Mouse (Mus musculus) kidney, embryonic 15.5 days (tissue): ENCODE measurements at regions not wholly inside any gene's neighbourhood (a gene's known extent, or its start where the extent isn't known, plus 50 kb on each side); places are given as distances from the start of the nearest gene placed in this dataset.
"Not testable (repeated sequence)": the region's sequence is repeated elsewhere in the genome, so short reads cannot be mapped to it uniquely, and the experiment has no call there.

Source experiments
- ATAC-seq: fragments of 200-750 bp; cut with Nextera tagmentation; replicated peaks from 2 replicates; pipeline ENCODE4 v1.8.0; 2017; ENCODE audit warnings: moderate TSS enrichment; ENCODE audit not compliant: low FRiP score
- H3K27ac ChIP-seq: fragments of 300-500 bp; sonication (generic); 2 replicates; pipeline ENCODE4 v1.5.1; 2015; ENCODE audit warnings: mild to moderate bottlenecking, inconsistent platforms
- H3K27me3 ChIP-seq: fragments of 300-500 bp; sonication (generic); 2 replicates; pipeline ENCODE4 v1.6.1; 2015; ENCODE audit warnings: inconsistent platforms
- H3K36me3 ChIP-seq: fragments of 300-500 bp; sonication (generic); 2 replicates; pipeline ENCODE4 v1.6.1; 2015; ENCODE audit warnings: inconsistent platforms
- H3K4me1 ChIP-seq: fragments of 300-500 bp; sonication (generic); 2 replicates; pipeline ENCODE4 v1.6.1; 2015; ENCODE audit warnings: inconsistent platforms
- H3K4me2 ChIP-seq: fragments of 300-500 bp; sonication (generic); 2 replicates; pipeline ENCODE4 v1.6.1; 2015; ENCODE audit warnings: moderate library complexity, mild to moderate bottlenecking, inconsistent platforms
- H3K4me3 ChIP-seq: fragments of 300-500 bp; sonication (generic); replicated peaks from 2 replicates; pipeline ENCODE4 v1.5.1; 2015; ENCODE audit warnings: mild to moderate bottlenecking, inconsistent platforms
- H3K9ac ChIP-seq: fragments of 300-500 bp; sonication (generic); 2 replicates; pipeline ENCODE4 v1.6.1; 2015; ENCODE audit warnings: mild to moderate bottlenecking, inconsistent platforms
- H3K9me3 ChIP-seq: fragments of 300-500 bp; sonication (generic); replicated peaks from 2 replicates; pipeline ENCODE4 v1.6.1; 2016; ENCODE audit warnings: inconsistent platforms
- WGBS: fragments of 180-500 bp; shearing (Covaris S2); methylation state at CpG from one replicate; pipeline ENCODE4 v1.1.7; 2015; ENCODE audit warnings: mixed read lengths; 5-methylcytosine and 5-hydroxymethylcytosine counted together

DNA sequence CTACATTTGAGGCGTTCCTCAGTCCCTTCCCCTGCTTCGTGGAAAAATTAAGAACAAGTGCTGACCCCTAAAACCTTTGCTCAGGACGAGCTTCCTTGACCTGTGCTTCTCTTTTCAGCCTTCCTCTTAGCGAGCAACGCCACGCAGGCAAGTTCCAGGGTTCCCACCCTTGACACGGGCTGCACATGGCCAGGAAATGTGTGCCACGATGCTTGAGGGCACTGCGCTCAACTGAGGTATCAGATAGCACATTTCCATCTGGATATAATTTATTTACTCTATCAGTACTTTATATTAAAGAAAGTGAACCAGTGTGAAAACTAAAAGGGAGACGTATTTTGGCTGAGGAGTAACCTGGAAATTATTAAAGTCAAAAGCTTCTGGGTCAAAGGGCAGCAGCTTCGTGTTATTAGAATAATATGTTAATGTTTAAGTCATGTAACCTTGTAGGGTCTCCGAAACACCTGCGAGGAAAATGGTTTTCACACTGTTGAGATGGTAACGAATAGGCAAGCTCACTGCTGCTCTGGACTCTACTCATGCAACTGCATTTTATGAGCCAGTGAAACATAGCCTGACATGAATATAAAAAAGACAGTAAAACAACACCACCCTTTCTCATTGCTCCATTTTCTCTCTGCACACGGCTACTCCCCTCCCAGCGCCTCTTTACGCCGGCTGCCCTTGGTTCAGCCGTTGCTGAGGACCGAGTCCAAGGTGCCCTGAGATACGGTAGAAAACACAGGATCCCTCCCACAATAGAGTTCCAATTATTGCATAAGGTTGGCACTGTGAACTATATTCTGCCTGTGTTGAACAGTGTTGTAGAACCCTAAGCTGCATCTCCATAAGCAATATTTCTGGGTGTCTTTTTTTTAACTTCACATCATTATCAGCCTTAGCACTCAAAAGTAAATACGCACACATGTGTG lies 204.9 kb upstream of the Intu start:
- Histone ChIP-seq H3K27ac (no peak overlapping the region), H3K4me2 (no peak overlapping the region), H3K9me3 (no peaks in the 10 kb centered on the region), H3K4me1 (peaks cover 10% of the 10 kb centered on the region; the same call in 1 of the 2 replicates), H3K9ac (no peak overlapping the region), H3K4me3 (no peak overlapping the region), H3K27me3 (no peaks in the 10 kb centered on the region), H3K36me3 (no peaks in the 10 kb centered on the region)
- peak; percentile 66 for ATAC-seq
- 54% methylated on average over 22 of the region's 22 CpGs for WGBS

DNA sequence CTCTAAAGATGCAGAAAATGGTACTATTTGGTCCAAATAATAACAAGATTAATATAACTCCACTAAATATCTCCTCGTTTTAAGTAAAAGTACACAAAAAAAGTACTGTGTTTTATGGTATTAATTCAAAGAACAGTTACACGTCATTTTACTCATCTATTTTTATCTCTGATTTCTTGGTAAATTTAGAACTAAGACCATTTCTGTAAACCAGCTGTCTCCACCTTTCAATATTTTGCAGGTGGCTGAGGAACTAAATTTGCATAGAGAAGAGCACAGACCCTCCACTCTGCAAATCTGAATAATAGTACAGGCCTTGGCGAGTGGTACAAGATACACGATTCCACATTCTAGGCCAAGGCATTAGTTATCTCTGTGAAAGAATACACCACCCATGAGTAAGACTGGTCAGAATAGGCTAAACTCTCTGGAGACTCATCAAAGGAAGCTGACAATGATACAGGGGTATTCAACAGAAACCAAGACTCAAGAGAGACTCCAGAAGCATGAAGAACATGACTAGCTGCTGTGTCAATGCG lies 191.5 kb upstream of the Intu start:
- H3K4me2 ChIP-seq, result no peak overlapping the region
- WGBS, result 90% methylated on average over 5 of the region's 5 CpGs
- H3K9ac ChIP-seq, result no peak overlapping the region
- H3K27me3 ChIP-seq, result no peaks in the 10 kb centered on the region
- no peak overlapping the region for H3K27ac ChIP-seq
- ATAC-seq, result no peak
- H3K4me1 ChIP-seq, result no peaks in the 10 kb centered on the region
- no peak overlapping the region for H3K4me3 ChIP-seq
- no peaks in the 10 kb centered on the region for H3K9me3 ChIP-seq
- no peaks in the 10 kb centered on the region for H3K36me3 ChIP-seq

DNA sequence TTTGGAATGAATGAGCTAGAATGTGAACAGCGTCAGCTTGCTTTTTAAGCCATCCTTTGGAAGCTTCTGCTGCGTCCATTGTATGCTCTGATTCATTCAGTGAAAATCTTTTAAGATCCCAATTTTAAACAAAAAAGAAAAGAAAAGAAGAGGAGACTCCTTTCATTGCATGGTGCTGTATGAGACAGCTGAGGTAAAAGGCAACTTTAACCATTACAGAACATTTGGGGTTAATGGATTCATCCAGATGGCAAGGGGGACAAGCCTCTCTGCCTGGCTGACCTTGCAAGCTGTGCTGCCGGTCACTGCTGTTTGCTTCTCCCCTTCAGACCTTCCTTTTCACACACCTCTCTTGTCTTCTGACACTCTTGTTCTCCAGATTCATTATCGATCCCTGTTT lies 176.0 kb upstream of the Intu start:
- WGBS, result 57% methylated on average over 4 of the region's 4 CpGs

DNA sequence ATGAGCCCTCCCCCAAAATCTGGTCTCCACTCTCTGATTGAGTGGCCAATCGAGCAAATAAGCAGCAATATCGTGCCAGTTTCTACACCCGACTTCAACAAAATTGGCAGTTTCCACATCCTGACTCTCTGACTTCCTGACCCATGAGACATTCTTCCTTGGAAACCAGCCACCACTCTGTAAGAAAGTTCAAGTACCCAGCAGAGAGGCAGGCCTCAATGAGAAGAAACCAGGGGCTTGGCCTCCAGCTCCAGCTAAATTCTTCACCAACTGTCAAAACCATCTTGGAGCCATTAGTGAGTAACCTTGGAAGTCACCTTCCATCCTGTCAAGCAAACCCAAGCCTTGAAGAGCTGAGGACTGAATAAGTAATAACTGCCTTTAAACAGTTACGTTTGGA lies 162.7 kb upstream of the Intu start:
- Histone ChIP-seq H3K4me3 (no peak overlapping the region), H3K4me1 (0 out of 2 replicates have a peak, but pooled peaks cover 4% of the 10 kb centered on the region), H3K27ac (no peak overlapping the region), H3K9ac (no peak overlapping the region), H3K27me3 (no peaks in the 10 kb centered on the region), H3K9me3 (no peaks in the 10 kb centered on the region), H3K36me3 (no peaks in the 10 kb centered on the region), H3K4me2 (no peak overlapping the region)
- WGBS, result 80% methylated on average over 4 of the region's 4 CpGs
- ATAC-seq, result no peak

More for the DNA sequence above, 176.0 kb upstream of the Intu start:
- Histone ChIP-seq H3K36me3 (no peaks in the 10 kb centered on the region), H3K9ac (no peak overlapping the region), H3K4me1 (no peaks in the 10 kb centered on the region), H3K9me3 (no peaks in the 10 kb centered on the region), H3K4me2 (no peak overlapping the region), H3K27me3 (no peaks in the 10 kb centered on the region), H3K27ac (no peak overlapping the region), H3K4me3 (no peak overlapping the region)
- no peak for ATAC-seq

DNA sequence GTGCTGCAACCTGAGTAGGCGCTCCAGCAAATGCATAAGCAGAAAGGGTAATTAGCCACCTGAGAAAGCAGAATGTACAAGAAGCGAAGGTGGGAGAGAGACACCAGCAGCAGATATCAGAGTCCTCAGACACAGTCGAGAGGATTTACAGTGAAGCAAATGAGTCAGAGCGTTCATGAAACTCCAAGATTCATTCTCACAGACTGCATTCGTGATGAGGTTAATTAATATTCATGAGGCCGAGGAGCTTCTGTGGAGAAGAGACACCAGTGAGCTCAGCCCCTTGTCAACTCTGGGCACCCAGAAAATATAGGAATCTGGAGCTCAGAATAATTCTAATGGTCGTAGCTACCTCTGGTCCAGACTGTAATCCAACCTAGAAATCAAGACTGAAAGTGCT lies 159.7 kb upstream of the Intu start:
- no peak overlapping the region for H3K27ac ChIP-seq
- no peaks in the 10 kb centered on the region for H3K9me3 ChIP-seq
- H3K27me3 ChIP-seq, result no peaks in the 10 kb centered on the region
- no peak overlapping the region for H3K9ac ChIP-seq
- no peaks in the 10 kb centered on the region for H3K36me3 ChIP-seq
- no peak overlapping the region for H3K4me3 ChIP-seq
- H3K4me2 ChIP-seq, result no peak overlapping the region
- 0 out of 2 replicates have a peak, but pooled peaks cover 4% of the 10 kb centered on the region for H3K4me1 ChIP-seq
- WGBS, result 40% methylated on average over 7 of the region's 7 CpGs
- no peak for ATAC-seq

DNA sequence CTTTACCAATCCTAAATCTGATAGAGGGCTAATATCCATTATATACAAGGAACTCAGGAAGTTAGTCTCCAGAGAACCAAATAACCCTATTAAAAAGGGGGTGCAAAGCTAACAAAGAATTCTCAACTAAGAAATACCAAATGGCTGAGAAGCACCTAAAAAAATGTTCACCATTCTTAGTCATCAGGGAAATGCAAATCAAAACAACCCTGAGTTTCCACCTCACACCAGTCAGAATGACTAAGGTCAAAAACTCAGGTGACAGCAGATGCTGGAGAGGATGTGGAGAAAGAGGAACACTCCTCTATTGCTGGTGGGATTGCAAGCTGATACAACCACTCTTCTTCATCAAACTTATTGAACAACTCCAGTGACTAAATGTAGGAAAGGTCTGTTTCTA lies 154.9 kb upstream of the Intu start:
- H3K4me2 ChIP-seq, ATAC-seq: not testable (repeated sequence)

DNA sequence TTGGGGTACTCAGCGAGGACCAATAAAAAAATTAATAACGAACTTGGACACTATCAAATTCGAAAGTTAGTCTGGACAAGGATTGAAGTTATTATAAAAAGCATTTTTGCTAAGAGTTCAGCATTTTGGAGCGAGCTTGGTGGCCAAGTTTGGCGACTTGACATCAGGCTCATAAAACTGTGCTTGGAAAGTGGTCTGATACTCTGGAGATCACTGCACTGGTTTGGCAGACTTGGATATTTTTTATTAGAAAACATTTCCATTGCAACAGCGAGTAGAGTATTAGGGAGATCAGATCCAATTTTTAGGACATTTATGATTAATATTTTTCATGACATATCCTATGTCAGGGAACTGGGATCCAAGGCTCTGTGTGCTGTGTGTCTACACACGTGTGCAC lies 153.7 kb upstream of the Intu start:
- no peaks in the 10 kb centered on the region for H3K27me3 ChIP-seq
- H3K4me3 ChIP-seq, result no peak overlapping the region
- no peaks in the 10 kb centered on the region for H3K4me1 ChIP-seq
- no peak overlapping the region for H3K4me2 ChIP-seq
- no peak for ATAC-seq
- WGBS, result 76% methylated on average over 7 of the region's 7 CpGs
- H3K27ac ChIP-seq, result no peak overlapping the region
- no peaks in the 10 kb centered on the region for H3K36me3 ChIP-seq
- H3K9ac ChIP-seq, result no peak overlapping the region
- no peaks in the 10 kb centered on the region for H3K9me3 ChIP-seq

More for the DNA sequence above, 154.9 kb upstream of the Intu start:
- not testable (repeated sequence) for H3K27me3 ChIP-seq, H3K27ac ChIP-seq, H3K4me1 ChIP-seq, H3K9me3 ChIP-seq, H3K36me3 ChIP-seq, H3K4me3 ChIP-seq, H3K9ac ChIP-seq

DNA sequence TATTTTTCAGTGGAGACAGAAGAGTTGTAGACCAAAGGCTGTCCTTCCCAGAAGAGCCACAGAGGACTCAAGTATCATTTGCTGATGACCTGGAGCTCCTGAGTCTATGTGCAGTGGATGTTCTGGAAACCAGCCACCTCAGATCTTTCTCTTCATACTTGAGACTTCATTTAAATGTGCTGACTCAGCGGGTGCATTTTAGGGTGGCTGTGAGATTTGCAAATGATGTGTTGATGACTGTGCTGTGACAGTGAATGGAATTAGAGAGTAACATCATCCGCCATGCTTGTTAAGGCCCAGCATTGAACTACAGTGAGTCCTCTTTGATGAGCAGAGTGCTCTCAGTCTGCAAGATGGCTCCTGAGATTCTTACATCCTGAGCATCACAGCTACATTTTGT lies 152.0 kb upstream of the Intu start:
- Histone ChIP-seq H3K36me3 (no peaks in the 10 kb centered on the region), H3K27me3 (no peaks in the 10 kb centered on the region), H3K27ac (no peak overlapping the region), H3K4me1 (no peaks in the 10 kb centered on the region), H3K9me3 (no peaks in the 10 kb centered on the region), H3K4me3 (no peak overlapping the region), H3K4me2 (no peak overlapping the region), H3K9ac (no peak overlapping the region)
- ATAC-seq, result no peak
- WGBS, result 89% methylated on average over 2 of the region's 2 CpGs

DNA sequence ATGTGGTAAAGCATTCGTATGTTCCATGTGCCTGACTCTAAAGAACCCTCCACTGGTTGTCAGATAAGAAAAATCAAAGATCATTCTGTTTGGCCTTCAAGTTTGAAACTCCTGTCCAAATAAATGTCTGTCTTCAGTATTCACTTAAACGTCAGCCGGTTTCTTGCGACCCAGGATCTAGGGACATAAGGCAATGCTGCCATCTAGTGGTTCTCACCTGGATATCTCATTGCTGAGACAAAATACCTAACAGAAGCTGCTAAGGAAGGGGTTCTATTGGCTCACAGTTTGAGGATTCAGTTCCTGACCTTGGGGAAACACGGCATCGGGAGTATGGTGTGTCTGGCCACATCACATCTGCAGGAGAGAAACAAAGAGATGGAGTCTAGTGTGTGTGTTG lies 139.5 kb upstream of the Intu start:
- Histone ChIP-seq H3K4me1 (no peaks in the 10 kb centered on the region), H3K27ac (no peak overlapping the region), H3K4me2 (no peak overlapping the region), H3K9me3 (no peaks in the 10 kb centered on the region), H3K4me3 (no peak overlapping the region), H3K9ac (no peak overlapping the region), H3K36me3 (no peaks in the 10 kb centered on the region), H3K27me3 (no peaks in the 10 kb centered on the region)
- 46% methylated on average over 6 of the region's 6 CpGs for WGBS
- no peak for ATAC-seq

DNA sequence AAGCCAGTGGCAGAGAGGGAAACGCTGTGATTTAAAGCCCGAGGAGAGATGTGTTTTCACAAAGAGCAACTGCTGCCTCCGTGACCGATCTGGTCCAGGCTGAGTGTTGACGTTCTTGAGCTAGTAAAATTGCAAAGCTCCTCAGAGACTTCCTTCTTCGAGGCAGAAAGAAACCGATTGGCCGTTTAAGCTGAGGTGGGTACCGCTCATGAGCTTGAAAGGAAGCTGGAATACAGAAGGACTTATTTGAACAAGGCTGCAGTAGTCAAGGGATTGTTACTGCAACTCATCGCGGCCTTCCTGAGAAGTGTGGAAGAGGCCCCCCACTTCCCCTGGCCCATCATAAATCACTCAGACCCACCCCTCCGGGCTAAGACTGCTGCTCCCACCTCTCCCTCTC lies 132.9 kb upstream of the Intu start:
- H3K4me3 ChIP-seq, result peak overlapping the region; percentile 23
- H3K9ac ChIP-seq, result no peak overlapping the region

DNA sequence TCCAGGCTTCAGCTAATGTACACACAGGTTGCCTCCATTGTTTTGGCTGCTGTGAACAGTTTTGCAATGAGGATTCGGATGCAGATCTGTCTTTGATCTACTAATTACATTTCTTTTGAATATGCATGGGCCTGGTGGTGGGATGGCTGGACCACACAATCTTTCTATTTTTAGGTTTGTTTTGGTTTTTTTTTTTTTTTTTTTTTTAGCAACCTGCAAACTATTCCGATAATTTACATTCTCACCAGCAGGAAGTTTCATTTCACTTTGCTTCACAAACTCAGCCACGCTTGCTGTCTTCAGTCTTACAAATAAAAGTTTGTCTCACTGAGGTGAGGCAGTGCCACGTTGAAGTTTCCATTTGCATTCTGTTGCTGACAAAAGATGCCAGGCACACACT lies 127.7 kb upstream of the Intu start:
- no peaks in the 10 kb centered on the region for H3K27me3 ChIP-seq
- H3K4me1 ChIP-seq, result peaks cover 9% of the 10 kb centered on the region
- H3K36me3 ChIP-seq, result no peaks in the 10 kb centered on the region
- 87% methylated on average over 4 of the region's 4 CpGs for WGBS
- no peaks in the 10 kb centered on the region for H3K9me3 ChIP-seq
- H3K27ac ChIP-seq, result no peak overlapping the region
- no peak for ATAC-seq
- no peak overlapping the region for H3K9ac ChIP-seq
- no peak overlapping the region for H3K4me2 ChIP-seq
- H3K4me3 ChIP-seq, result no peak overlapping the region

More for the DNA sequence above, 132.9 kb upstream of the Intu start:
- H3K4me1 ChIP-seq, result peaks cover 14% of the 10 kb centered on the region
- no peaks in the 10 kb centered on the region for H3K36me3 ChIP-seq
- H3K9me3 ChIP-seq, result no peaks in the 10 kb centered on the region
- H3K4me2 ChIP-seq, result peak overlapping the region; percentile 54
- WGBS, result 9% methylated on average over 12 of the region's 12 CpGs
- no peaks in the 10 kb centered on the region for H3K27me3 ChIP-seq
- 0 out of 2 replicates have a peak overlapping the region, but pooled peaks have one; percentile 32 for H3K27ac ChIP-seq
- no peak for ATAC-seq

DNA sequence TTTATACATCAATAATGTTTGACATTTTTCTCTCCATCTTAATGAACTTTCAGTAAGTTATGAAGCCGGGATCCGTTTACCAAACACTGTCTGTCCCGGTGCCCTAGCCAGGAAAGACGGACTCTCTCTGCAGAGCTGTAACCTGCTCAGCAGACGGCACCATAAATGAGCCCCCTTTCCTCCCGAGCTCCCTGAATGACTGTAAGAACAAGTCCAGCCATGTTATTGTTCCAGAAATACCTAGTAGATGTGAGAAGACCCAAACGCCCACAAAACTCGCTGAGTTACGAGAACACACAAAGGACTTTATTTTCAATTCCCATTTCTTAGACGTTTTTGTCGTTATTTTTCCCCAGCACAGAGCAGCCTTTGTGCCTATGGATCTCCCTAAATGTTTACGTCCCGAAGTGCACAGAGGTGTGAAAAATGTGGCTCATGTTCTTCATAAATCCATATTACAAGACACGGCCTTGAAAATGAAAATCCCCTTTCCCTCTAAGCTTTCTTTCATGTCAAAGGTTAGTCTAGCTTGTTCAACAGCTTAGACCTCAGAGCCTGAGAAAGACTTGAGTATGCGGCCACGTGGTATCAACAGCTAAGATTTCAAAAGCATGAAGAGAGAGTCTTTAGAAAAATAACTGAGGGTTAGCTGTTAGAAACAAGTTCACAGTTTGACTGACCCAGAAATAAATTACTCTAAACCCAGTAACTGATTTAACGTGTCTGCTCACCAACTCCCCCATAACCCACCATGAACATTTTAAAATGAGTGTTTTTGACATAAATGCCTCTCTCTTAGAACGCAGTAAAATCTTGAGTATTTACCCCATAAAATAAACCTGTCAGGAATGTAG lies 125.8 kb upstream of the Intu start:
- peak; percentile 46; the same call in 1 of the 2 replicates for ATAC-seq
- Histone ChIP-seq H3K4me1 (peaks cover 15% of the 10 kb centered on the region), H3K36me3 (no peaks in the 10 kb centered on the region), H3K9me3 (no peaks in the 10 kb centered on the region), H3K4me2 (no peak overlapping the region), H3K9ac (no peak overlapping the region), H3K4me3 (no peak overlapping the region), H3K27me3 (no peaks in the 10 kb centered on the region), H3K27ac (peak overlapping the region; percentile 68)
- WGBS, result 40% methylated on average over 18 of the region's 18 CpGs
